Mouse (Mus musculus): ENCODE data around the gene Apoc1. TPM values are rescaled to one million over a fixed set of nuclear protein-coding genes. Genes with fewer than 3 reads are reported as not detected.

The Apoc1 gene
- total and polyA plus RNA-seq, 2 experiments: 5,801 to 7,765 TPM

DNA sequence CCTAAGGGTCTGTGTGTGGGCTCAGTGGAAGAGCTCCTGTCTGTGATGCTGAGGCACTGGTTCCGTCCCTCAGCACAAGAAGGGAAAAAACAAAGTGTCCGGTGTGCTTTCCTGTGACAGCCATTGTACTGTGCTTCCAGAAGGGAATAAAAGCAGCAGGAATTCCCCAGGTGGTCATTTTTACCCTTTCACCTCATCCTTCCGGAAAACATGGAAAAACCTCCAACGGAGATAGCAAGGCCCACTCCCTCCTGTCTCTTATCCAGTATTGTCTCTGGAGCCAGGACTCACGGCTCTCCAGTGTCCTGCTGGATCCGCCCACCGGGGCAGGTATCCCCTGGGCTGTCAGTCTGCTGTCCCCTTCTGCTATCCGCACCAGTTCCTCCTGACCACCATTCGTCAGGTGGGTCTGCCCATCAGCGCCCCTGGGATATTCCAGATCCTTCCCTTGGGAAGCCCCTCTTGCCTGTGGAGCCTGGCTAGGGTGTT, 41.8 kb upstream of the Apoc1 start:
- WGBS: 86% methylated on average over 10 of the region's 10 CpGs

DNA sequence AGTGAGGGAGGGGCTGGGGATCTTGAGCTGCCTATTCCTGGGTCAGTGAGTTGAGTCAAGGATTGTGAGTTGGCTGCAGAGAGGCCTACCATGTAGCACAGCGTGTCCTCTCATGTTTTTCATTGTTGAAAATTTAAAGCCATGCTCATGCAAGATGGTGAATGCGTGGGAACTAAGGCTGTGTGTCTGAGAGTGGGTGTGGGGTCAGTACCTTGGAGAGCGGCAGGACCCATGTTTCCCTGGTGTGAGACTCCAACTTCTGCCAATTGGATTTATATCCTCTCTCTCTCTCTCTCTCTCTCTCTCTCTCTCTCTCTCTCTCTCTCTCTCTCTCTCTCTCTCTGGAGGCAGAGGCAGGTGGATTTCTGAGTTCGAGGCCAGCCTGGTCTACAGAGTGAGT, 34.1 kb upstream of the Apoc1 start:
- 89% methylated on average over 4 of the region's 4 CpGs for WGBS
- Histone ChIP-seq H3K36me3 (ENCODE audit: control insufficient read depth, insufficient read depth, low read length) (peaks cover 46% of the 10 kb centered on the region), H3K27me3 (ENCODE audit: control insufficient read depth, insufficient read depth, low read length) (no peaks in the 10 kb centered on the region), H3K4me1 (ENCODE audit: control insufficient read depth, insufficient read depth, low read length) (no peaks in the 10 kb centered on the region), H3K79me2 (ENCODE audit: control insufficient read depth, insufficient read depth, low read length) (no peaks in the 10 kb centered on the region), H3K9ac (ENCODE audit: low read depth, low read length) (no peak overlapping the region), H3K4me3 (ENCODE audit: insufficient read depth, low read depth, low read length) (no peak overlapping the region), H3K27ac (replicated peaks; ENCODE audit: insufficient read depth, low read depth, low read length) (no peak overlapping the region)
- DNase-seq (ENCODE audit: extremely low read depth, low read depth, low spot score): no peak
- TF ChIP-seq CTCF (IDR thresholded peaks at IDR 0.05; ENCODE audit: low read depth, low read length) (no peak), POLR2A (IDR thresholded peaks at IDR 0.05; ENCODE audit: extremely low read depth, insufficient read depth, low read length) (no peak)

More for the DNA sequence above, 41.8 kb upstream of the Apoc1 start:
- Histone ChIP-seq H3K27ac (replicated peaks; ENCODE audit: insufficient read depth, low read depth, low read length) (no peak overlapping the region), H3K4me1 (ENCODE audit: control insufficient read depth, insufficient read depth, low read length) (no peaks in the 10 kb centered on the region), H3K79me2 (ENCODE audit: control insufficient read depth, insufficient read depth, low read length) (0 out of 2 replicates have a peak, but pooled peaks cover 3% of the 10 kb centered on the region), H3K36me3 (ENCODE audit: control insufficient read depth, insufficient read depth, low read length) (peaks cover 42% of the 10 kb centered on the region), H3K4me3 (ENCODE audit: insufficient read depth, low read depth, low read length) (no peak overlapping the region), H3K9ac (ENCODE audit: low read depth, low read length) (no peak overlapping the region), H3K27me3 (ENCODE audit: control insufficient read depth, insufficient read depth, low read length) (no peaks in the 10 kb centered on the region)
- TF ChIP-seq CTCF (IDR thresholded peaks at IDR 0.05; ENCODE audit: low read depth, low read length): no peak
- TF ChIP-seq POLR2A (IDR thresholded peaks at IDR 0.05; ENCODE audit: extremely low read depth, insufficient read depth, low read length): no peak
- DNase-seq (ENCODE audit: extremely low read depth, low read depth, low spot score): no peak

DNA sequence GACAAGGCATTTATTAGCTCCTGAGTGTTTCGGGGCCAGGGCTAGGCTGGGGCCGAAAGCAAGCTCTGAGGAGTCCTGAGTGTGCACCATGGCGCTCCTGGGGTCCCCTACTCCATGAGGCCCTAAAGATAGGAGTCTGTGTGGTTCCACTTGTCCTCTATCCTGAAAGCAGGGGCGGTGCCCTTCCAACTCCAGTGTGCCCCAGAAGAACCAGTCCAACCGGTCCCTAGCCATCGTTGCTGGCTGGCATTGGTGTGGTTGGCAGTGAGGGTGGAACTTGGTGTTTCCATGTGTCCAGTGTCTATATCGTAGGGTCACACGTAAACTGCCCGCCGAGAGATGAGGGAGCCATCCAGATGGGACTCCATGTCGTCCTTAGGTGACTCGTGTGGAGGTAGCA, 31.7 kb upstream of the Apoc1 start:
- no peak overlapping the region for H3K9ac ChIP-seq (ENCODE audit: low read depth, low read length)
- H3K27ac ChIP-seq (replicated peaks; ENCODE audit: insufficient read depth, low read depth, low read length): no peak overlapping the region
- H3K4me3 ChIP-seq (ENCODE audit: insufficient read depth, low read depth, low read length): no peak overlapping the region
- no peak for TF ChIP-seq CTCF (IDR thresholded peaks at IDR 0.05; ENCODE audit: low read depth, low read length)
- TF ChIP-seq POLR2A (IDR thresholded peaks at IDR 0.05; ENCODE audit: extremely low read depth, insufficient read depth, low read length): no peak
- peaks cover 25% of the 10 kb centered on the region; the same call in 1 of the 2 replicates for H3K36me3 ChIP-seq (ENCODE audit: control insufficient read depth, insufficient read depth, low read length)
- H3K27me3 ChIP-seq (ENCODE audit: control insufficient read depth, insufficient read depth, low read length): no peaks in the 10 kb centered on the region
- DNase-seq (ENCODE audit: extremely low read depth, low read depth, low spot score): no peak
- H3K4me1 ChIP-seq (ENCODE audit: control insufficient read depth, insufficient read depth, low read length): no peaks in the 10 kb centered on the region
- WGBS: 93% methylated on average over 12 of the region's 12 CpGs
- no peaks in the 10 kb centered on the region for H3K79me2 ChIP-seq (ENCODE audit: control insufficient read depth, insufficient read depth, low read length)

DNA sequence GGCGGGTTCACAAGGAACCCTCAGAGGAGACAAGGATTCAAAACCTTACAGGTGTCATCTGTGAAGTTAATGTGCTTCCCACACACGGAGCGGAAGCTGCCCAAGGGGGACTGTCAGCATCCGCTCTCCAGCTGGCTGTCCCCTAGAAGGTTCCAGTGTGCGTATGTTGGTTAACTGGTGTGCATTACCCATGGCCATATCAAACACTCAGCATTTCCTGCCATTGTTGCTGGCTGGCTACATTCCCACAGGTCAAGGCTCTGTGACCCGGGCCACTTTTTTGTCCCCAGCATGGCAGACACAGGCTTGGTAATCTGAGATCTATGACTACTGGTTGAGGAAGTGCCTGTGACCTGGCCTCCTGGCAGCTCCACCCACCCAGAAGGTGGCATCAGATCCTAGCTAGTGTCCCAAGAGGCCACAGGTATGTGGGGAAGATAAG, 30.3 kb upstream of the Apoc1 start:
- H3K27ac ChIP-seq (replicated peaks; ENCODE audit: insufficient read depth, low read depth, low read length): peak overlapping the region; percentile 19
- DNase-seq (ENCODE audit: extremely low read depth, low read depth, low spot score): no peak
- H3K9ac ChIP-seq (ENCODE audit: low read depth, low read length): no peak overlapping the region
- TF ChIP-seq CTCF (IDR thresholded peaks at IDR 0.05; ENCODE audit: low read depth, low read length) (no peak), POLR2A (IDR thresholded peaks at IDR 0.05; ENCODE audit: extremely low read depth, insufficient read depth, low read length) (no peak)
- H3K27me3 ChIP-seq (ENCODE audit: control insufficient read depth, insufficient read depth, low read length): no peaks in the 10 kb centered on the region
- 78% methylated on average over 6 of the region's 6 CpGs for WGBS
- H3K36me3 ChIP-seq (ENCODE audit: control insufficient read depth, insufficient read depth, low read length): peaks cover 16% of the 10 kb centered on the region; the same call in 1 of the 2 replicates
- H3K4me1 ChIP-seq (ENCODE audit: control insufficient read depth, insufficient read depth, low read length): no peaks in the 10 kb centered on the region
- no peak overlapping the region for H3K4me3 ChIP-seq (ENCODE audit: insufficient read depth, low read depth, low read length)
- no peaks in the 10 kb centered on the region for H3K79me2 ChIP-seq (ENCODE audit: control insufficient read depth, insufficient read depth, low read length)

DNA sequence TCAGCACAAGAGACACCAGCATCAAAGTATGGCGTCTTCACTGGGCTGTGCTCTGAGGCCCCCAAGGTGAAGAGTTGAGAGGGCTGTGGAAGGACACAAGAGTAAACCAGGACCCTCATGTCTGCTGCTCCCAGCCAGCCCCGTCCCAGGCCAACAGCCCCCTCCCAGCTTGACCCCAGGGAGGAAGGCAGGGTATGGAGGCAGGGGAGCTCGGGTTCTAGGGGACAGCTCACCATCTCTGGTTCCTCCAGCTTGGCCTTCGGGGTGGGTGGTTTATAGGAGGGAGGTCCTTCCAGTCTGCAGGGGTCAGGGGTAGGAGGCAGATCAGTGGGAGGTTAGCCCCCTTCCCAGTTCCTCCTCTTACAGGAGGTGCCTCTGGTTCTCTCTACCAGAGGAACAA, 26.7 kb upstream of the Apoc1 start:
- TF ChIP-seq POLR2A (IDR thresholded peaks at IDR 0.05; ENCODE audit: extremely low read depth, insufficient read depth, low read length): no peak
- no peak for TF ChIP-seq CTCF (IDR thresholded peaks at IDR 0.05; ENCODE audit: low read depth, low read length)
- H3K9ac ChIP-seq (ENCODE audit: low read depth, low read length): no peak overlapping the region
- no peak for DNase-seq (ENCODE audit: extremely low read depth, low read depth, low spot score)

DNA sequence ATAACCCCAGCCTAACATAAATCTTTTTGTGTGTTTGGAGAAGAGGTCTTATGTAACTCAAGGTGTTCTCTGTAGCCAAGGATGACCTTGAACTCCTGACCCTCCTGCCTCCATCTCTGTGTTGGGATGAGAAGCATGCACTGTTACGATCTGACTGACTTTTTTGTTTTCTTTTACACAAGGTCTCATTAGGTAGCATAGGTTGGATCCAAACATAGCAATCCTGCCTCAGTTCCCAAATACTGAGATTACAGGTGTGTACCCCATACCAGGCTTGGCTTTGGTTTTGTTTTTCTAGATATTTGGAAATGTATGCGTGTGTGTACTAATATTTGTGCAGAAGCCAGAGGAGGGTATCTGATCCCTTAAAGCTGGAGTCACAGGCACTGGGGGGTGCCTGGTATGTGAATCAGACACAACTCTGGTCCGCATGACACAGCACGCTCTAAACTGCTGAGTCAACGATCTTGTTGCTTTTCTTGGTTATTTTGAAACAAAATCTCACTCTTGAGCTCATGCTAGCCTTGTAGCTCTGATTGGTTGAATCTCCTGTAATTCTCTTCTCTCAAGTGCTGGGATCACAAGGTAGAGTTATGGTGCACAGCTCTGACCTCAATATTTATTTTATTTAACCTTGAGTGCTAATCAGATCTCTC, 26.0 kb upstream of the Apoc1 start:
- 0 out of 2 replicates have a peak, but pooled peaks cover 3% of the 10 kb centered on the region for H3K79me2 ChIP-seq (ENCODE audit: control insufficient read depth, insufficient read depth, low read length)
- no peak overlapping the region for H3K4me3 ChIP-seq (ENCODE audit: insufficient read depth, low read depth, low read length)
- DNase-seq (ENCODE audit: extremely low read depth, low read depth, low spot score): no peak
- H3K36me3 ChIP-seq (ENCODE audit: control insufficient read depth, insufficient read depth, low read length): peaks cover 2% of the 10 kb centered on the region; the same call in 1 of the 2 replicates
- TF ChIP-seq CTCF (IDR thresholded peaks at IDR 0.05; ENCODE audit: low read depth, low read length) (no peak), POLR2A (IDR thresholded peaks at IDR 0.05; ENCODE audit: extremely low read depth, insufficient read depth, low read length) (no peak)
- WGBS: 78% methylated on average over 5 of the region's 5 CpGs
- no peaks in the 10 kb centered on the region for H3K27me3 ChIP-seq (ENCODE audit: control insufficient read depth, insufficient read depth, low read length)
- H3K9ac ChIP-seq (ENCODE audit: low read depth, low read length): no peak overlapping the region
- H3K27ac ChIP-seq (replicated peaks; ENCODE audit: insufficient read depth, low read depth, low read length): no peak overlapping the region
- peaks cover 6% of the 10 kb centered on the region for H3K4me1 ChIP-seq (ENCODE audit: control insufficient read depth, insufficient read depth, low read length)

More for the DNA sequence above, 26.7 kb upstream of the Apoc1 start:
- Histone ChIP-seq H3K4me1 (ENCODE audit: control insufficient read depth, insufficient read depth, low read length) (peaks cover 3% of the 10 kb centered on the region; the same call in 1 of the 2 replicates), H3K27me3 (ENCODE audit: control insufficient read depth, insufficient read depth, low read length) (no peaks in the 10 kb centered on the region), H3K36me3 (ENCODE audit: control insufficient read depth, insufficient read depth, low read length) (peaks cover 3% of the 10 kb centered on the region; the same call in 1 of the 2 replicates), H3K27ac (replicated peaks; ENCODE audit: insufficient read depth, low read depth, low read length) (no peak overlapping the region), H3K79me2 (ENCODE audit: control insufficient read depth, insufficient read depth, low read length) (0 out of 2 replicates have a peak, but pooled peaks cover 3% of the 10 kb centered on the region), H3K4me3 (ENCODE audit: insufficient read depth, low read depth, low read length) (no peak overlapping the region)
- 91% methylated on average over 4 of the region's 4 CpGs for WGBS
